Mouse (Mus musculus) gastrocnemius, postnatal 14 days (tissue): Measurements from ENCODE around the gene Rsph3b. TPM values are rescaled to one million over a fixed set of nuclear protein-coding genes. Genes with fewer than 3 reads are reported as not detected.
"Not testable (repeated sequence)": the region's sequence is repeated elsewhere in the genome, so short reads cannot be mapped to it uniquely, and the experiment has no call there.

Experiments
- DNase-seq: peaks from one replicate; pipeline ENCODE4 v3.0.0; 2021; ENCODE audit warnings: mixed read lengths
- intact Hi-C: fragments of 180-260 bp; cut with DNase I; formaldehyde crosslinking; loops from one replicate; pipeline ENCODE4 v1.15.1; 2025; ENCODE audit warnings: low total_unique reads
- total RNA-seq, 2 experiments: library from RNA; stranded (reverse); gene quantifications; 2 replicates each; pipeline ENCODE4 v1.2.3; 2021

Gene Rsph3b
- total RNA-seq, 2 experiments from 2014 or later = 19.1 to 20.5 TPM

DNA sequence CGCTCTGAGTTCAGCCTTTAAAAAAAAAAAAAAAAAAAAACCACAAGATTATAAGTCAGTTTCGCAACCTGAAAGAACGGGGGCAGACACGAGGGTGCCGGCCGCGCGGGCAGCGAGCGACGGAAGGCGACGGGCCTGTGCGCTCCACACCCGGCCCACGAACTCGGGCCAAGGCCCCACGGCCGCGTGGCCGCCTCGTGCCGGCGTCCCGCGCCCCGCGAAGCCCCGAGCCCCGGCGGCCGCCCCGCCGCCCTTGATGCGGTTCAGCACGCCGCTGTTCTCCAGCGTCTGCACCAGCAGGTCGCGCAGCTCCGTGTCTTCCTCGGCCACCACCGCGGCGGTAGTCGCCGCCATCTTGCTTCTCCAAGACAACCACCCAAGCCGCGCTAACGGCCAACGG lies 12.3 kb upstream of the Rsph3b start, which contains the start of gene Tagap1:
TSS of gene Tagap1 (minus strand) at position 381 of the 400 bp plus-strand sequence.
- intact Hi-C loops = not testable (repeated sequence)
- peak; percentile 15 for DNase-seq

DNA sequence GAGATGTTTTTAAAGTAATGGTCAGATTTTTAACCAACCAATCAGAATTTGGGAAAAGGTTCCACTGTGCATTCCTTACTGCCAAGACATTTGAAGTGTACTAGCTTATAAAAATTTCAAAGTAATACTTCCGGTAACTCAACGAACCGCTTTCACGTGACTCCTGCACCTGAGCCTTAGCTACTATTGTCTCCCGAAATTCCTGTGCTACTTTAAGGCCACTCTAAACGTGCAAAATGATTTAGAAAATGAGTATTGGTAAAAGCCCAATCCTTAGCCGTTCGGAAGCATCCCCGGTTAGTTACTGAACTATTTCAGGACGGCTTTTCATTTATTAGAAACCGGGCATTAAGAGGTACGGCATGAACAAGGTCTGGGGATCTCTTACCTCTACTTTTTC lies 11.9 kb upstream of the Rsph3b start:
- DNase-seq, intact Hi-C loops: not testable (repeated sequence)

DNA sequence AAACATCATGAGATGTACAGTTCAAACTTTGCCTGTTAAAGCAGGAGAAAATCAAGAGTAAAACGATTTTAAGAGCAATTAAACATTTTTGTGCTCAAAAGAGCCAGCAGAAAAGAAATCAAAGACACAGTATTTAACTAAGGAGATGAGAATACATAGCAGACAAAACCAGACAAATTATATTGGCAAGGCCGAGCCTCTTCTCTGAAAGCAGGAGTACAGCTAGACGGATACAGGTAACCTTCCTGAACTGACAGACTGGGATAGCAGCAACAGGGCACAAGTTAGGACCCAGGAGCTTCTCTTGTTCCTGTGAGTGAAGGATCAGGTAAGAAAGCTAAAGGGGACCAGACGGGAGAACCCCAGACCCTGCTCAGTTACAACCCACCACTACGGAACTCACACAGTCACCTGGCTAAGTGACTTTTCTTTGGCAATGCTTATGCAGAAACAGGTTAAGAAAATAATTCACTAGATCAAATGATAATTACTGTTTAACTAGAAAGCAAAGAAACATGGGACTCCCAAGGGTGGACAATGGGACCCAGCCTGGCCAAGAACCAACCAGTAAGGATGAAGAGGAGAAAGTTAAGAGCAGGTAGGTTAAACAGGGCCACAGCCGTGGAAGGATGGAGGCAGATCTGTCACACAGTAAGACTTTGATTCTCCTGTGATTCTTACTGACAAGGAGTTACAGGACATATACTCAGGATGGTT lies 11.2 kb upstream of the Rsph3b start:
- DNase-seq, intact Hi-C loops: not testable (repeated sequence)

DNA sequence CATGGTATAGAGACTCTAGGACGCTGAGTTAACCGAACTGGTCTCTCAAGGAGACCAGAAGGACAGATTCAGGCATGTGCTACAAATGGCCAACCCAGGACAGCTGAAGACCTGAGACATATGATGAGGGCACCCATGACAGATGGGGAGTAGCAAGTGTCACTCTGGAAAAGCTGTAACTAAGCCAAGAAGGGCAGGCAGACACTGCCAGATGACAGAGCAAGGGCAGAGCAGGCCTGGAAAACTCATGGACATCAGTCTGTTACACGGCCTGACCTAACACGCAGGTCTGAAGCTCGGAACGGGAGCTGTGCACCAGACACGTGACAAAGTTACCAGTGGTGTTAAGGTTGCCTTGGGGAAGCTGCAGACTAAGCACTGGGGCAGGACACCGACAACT lies 10.4 kb upstream of the Rsph3b start:
- DNase-seq, intact Hi-C loops: not testable (repeated sequence)

DNA sequence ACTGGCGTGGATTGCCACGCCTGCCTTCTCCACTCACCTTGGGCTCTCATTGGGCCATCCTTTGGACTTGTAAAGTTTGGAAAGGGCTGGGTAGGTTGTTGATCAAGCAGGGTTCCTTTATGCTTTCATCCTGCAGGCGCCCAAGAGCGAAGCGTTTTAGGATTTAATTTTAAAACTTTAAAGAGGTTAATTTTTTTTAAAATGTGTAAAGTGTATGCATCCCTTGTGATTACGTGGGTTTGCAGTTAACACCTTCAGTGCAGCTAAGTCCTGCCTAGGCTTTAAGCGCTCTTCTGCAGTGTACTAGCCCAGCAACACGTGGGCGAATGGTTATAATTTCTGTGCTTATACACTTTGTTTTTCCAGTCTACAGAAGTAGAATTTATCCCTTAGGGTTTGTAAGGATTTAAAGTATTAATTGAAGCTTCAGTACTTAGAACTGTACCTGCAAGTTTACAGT lies 317 bp upstream of the Rsph3b start:
- DNase-seq = not testable (repeated sequence)

DNA sequence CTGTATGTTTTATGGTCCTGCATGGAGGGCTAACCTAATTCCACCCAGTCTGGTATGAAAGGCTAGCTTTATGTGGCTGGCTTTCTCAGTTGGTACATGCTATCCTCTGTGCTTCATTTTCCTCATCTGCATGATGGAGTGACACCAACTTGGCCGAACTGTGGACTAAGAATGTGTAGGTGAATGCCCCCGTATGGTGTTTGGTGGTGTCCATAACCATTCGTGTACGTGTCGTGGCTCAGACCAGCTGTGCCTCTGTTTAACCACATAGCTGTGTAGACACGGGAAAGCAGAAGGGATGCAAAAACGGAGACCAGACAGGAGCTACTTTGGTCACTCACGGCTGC lies 872 bp downstream of the Rsph3b start:
- intact Hi-C loops, DNase-seq: not testable (repeated sequence)

More for the DNA sequence above, 317 bp upstream of the Rsph3b start:
- intact Hi-C loops = not testable (repeated sequence)

DNA sequence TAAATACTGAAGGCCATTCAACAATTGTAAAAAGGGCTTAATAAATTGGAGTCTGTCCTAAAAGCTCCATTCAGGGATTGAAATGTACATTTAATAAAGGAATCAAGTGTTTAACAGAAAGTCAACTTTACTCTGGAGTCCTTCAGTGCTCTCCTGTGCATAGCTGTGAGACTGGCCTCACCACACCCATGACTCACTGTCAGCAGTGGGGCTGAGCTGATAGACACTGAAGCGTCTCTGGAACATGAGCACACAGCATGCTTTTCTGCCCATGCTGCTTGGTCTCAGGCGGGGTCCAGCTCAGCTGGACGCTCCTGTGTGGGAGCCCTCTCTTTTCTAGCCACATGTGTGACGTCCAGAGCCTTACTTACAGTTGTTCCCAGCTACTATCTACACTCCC lies 5.9 kb downstream of the Rsph3b start:
- DNase-seq, intact Hi-C loops: not testable (repeated sequence)

DNA sequence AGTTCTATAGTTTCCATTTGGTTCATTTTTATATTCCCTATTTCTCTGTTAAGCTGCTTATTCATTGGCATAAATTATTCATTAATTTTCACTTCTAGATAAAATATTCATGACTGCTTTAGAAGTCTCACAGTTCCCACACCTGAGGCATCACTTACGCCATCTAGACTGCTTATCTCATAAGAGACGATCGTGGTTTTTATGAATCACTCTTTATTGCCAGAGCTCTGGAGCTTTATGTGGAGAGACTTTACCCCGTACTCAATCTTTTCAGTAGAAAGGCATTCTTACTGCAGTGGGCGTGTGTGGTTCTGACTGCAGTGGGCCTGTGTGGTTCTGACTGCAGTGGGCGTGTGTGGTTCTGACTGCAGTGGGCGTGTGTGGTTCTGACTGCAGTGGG lies 16.9 kb downstream of the Rsph3b start:
- intact Hi-C loops, DNase-seq: not testable (repeated sequence)

DNA sequence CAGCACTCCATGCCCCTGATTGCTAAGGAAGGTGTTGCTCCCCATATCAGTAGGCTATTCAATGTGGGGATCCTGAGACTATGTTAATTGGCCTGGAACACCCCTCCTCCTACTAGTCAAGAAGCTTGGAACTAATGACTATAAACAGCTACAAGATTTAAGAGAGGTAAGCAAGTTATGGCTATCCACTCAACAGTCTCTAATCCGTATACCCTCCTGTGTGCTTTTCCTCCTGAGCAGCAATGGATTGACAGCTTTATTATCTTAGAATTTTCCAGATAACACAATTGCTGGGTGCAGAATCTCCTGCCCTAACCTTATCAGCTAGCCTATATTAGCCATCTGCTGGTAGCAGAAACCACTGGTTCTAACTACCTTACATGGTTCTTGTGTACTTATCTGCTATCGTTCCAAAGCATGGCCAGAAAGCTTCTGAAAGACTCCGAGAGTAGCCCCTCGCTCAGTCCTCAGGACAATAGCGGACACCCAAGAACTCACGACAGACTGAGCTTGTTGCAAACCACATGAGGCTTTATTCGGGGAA lies 28.1 kb downstream of the Rsph3b start:
- DNase-seq, intact Hi-C loops: not testable (repeated sequence)

DNA sequence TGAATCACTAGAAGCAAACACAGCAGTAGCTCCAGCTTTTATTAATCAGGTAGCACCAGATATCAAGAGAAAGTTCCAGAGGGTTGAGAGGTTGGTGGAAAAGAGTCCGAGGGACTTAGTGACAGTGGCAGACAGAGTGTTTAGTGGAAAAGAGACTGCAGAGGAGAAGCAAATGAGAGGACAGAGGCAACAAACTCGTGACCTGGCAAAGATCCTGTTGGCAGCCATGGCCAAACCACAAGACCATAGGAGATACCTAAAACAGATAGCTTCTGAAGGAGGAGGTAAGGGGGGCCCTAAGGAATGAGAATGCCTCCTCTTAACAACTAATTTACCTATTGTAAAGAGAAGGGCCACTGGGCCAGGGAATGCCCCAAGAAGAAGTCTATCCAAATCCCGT lies 29.1 kb downstream of the Rsph3b start:
- intact Hi-C loops, DNase-seq: not testable (repeated sequence)

DNA sequence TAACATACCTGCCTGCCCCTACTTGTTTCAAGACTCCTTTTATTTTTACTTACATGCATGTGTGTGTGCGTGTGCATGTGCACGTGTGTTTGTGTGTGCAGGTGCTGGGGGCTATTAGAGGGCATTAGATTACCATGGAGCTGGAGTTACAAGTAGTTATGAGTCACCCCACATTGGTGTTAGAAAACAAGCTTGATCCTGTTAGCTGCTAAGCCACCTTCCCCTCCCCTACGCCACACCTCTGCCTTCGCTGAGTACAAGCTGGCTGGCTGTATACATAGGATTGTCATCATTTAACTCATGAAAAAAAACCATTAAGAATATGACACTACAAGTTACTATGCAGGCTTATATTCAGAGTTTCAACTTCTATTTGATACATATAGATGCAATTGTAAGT lies 33.2 kb downstream of the Rsph3b start:
- intact Hi-C loops, DNase-seq: not testable (repeated sequence)

DNA sequence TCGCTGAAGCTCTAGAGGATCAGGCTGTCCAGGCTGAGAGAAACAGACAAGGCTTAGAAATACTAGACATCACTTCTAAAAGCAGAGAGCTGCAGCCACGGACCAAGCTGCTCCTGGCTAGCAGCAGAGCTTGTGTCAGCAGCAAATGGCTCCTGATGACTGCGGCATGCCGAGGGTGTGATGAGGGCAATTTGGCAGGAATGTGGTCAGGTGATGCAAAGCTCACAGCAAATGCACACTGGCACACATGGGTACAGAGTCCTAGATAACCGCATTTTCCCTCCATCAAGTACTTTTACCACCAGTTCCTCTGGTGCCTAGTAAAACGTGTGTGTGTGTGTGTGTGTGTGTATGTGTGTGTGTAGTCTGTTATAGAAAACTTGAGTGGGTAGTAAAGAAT lies 34.4 kb downstream of the Rsph3b start:
- DNase-seq, intact Hi-C loops: not testable (repeated sequence)

DNA sequence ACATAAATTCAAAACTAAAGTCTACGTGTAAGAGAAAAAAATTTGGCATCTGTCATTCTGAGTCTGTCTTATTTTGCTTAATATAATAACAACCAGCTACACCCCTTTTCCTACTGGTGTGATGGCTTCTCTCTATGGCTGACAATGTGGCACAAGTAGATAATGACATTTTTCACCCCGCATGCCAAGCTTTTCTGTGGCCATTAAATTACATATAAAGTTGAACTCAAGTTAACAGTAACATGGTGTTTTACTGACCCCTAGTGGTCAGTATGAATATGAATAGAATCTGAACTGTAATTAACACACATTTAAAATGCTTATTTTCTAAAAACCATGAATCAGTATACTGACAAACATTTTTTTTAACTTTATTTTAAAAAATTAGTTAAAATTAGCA lies 48.1 kb downstream of the Rsph3b start:
- intact Hi-C loops, DNase-seq: not testable (repeated sequence)

DNA sequence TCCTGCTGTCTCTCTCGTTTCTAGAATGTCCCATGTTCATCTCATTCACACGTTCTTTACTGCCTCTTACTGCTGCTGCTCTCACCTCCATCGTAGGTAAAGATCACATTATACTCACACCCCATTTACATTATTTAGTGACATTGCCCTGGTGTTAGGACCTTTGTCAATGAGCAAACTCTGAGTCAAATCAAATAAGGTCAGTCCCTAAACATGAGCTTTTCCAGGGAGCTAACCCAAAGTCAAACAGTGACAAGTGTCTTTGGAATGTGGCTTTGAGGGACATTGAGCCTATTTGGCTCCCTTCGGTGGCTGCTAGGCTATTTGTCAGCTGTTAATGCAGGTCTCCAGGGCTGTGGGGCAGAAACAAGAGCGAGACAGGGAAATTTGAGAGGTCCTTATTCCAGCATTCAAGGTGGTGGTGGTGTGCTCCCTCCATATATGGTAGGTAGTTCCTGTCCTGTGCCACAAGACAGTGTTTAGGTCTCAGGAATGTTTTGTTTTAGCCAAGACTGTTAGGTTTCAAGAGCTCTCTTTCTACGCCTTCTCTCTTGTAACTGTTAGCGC lies 50.4 kb downstream of the Rsph3b start:
- intact Hi-C loops = loop anchor here (10.0 kb wide), 1 partner anchor 113 kb away; the partner anchor contains the start of gene Ezr
- not testable (repeated sequence) for DNase-seq

DNA sequence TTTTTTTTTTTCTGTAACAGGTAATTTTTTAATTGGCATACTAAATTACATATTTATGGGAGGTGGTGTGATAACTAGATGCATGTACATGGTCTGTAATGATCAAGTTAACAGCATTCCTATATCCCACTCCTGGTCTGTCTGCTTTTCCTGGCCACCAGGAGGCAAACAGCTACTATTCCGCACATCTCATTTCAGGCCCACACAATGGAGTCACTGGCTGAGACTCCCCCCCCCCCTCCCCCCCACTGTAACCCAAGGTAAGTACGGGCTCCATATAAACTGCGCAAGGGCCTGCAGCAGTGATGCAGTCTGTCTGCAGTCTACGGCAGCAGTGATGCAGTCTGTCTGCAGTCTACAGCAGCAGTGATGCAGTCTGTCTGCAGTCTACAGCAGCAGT lies 51.7 kb downstream of the Rsph3b start:
- DNase-seq = no peak
- intact Hi-C loops = loop anchor here (10.0 kb wide), 1 partner anchor 112 kb away; the partner anchor contains the start of gene Ezr

DNA sequence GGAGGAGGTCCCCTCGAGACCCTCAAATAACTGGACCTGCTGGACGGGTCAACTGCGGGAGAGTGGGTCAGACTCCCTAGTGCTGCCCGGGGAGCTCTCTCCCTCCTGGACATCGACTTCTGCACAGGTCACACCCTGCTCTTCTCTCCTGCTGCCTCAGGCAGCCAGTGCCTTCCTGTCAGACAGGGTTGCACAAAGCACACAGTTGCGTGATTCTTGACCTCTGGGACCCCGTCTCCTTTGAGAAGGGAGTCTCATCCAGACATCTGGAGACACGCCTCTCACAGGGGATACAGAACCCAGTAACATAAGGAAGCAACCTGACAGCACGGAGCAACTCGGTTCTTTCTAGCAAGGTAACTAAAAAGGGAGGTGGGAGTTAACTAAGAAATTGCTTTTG lies 55.1 kb downstream of the Rsph3b start:
- intact Hi-C loops = loop anchor here (10.0 kb wide), 1 partner anchor 109 kb away; the partner anchor contains the start of gene Ezr
- DNase-seq = no peak

DNA sequence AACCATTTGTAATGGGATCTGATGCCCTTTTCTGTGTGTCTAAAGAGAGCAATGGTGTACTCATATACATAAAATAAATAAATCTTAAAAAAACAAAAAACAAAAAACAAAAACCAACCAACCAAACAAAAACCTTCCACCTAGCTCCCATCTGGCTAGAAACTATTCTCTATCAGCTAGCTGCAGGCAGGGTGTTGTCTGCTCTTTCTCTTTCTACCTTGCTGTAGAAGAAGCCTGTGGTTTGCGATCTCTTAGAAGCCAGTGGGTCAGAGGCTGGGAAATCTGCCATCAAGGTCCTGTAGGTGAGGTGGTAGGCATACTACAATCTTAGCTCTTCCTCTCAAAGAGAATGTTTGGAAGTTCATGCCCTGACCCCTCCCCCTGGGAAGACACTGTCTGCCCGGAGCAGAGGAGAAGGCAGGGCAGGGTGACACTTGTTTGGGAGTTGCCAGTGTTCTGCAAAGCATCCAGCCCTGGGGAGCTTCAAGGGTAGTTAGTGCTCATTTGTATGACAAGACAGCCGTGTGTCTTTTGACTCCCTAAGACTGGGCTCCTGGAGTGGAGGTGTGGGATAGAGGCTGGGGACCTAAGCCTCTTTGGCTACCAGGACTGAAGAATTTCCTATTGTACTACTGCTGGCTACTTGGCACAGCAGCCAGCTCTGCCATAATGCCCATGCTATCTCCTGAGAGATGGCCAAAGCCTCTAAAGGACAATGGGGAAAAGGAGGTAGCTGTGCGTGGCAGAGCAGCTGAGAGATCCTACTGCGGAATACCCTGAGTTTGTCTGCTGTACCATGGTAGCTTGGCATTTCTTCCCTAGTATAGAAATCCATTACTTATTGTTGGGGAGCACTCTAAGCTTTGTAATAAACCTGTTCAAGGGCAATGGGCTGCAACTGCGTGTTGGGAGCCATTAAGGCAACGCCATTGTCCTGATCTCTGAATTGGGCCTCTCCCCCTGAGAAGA lies 56.2 kb downstream of the Rsph3b start:
- intact Hi-C loops = loop anchor here (10.0 kb wide), 1 partner anchor 107 kb away; the partner anchor contains the start of gene Ezr
- DNase-seq = no peak

DNA sequence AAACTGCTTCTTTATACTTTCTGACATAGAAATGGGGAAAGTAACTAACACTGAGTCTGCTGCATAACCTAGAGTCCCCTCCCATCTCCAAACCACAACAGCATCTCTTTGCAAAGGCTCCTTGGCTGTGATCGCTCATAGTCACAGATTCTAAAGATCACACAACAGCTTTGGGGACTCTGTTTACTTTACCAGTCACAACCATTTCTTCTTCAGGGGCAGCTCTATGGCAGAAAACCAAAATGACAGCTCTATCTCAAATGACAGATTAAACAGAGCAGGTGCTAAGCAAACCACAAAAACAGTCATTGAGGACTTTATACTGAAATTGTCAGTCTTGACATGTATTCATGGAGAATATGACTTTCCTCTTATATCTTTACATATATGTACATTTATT lies 62.0 kb downstream of the Rsph3b start:
- intact Hi-C loops = no loop called here

DNA sequence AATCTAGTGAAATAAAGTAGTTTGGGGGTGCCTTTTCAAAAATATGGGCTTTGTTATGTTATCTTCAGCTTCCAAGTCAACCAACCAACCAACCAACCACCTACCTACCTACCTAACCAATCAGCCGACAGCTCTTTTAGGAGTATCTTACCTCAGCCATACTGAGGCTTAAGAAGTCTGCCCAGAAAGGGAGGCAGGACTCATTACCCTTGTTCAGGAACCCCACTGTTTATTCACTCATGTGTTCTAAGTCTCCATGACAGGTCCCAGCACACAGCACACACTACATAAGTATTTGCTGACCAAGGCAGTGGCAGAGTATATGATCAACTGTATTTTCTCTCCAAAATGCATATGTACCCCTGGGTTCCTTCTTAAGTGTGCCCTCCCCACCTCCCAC lies 64.0 kb downstream of the Rsph3b start:
- intact Hi-C loops = no loop called here
- DNase-seq = no peak

More for the DNA sequence above, 62.0 kb downstream of the Rsph3b start:
- DNase-seq = no peak
